Mouse (Mus musculus) CH12.LX (cell line): ENCODE results near the gene Tlk2.

Experiments used
- CHD1 ChIP-seq: IDR thresholded peaks from 2 replicates; pipeline ENCODE4 v1.6.1; 2012; ENCODE audit warnings: low read depth, low read length, improper control_type of control experiment, inconsistent platforms
- CTCF ChIP-seq, 2 experiments: IDR thresholded peaks in 1 of 2; conservative IDR thresholded peaks in 1 of 2; 2 replicates each; pipeline ENCODE4 v1.5.1; 2011 to 2012; ENCODE audit warnings: low read depth in 2 of 2, low read length in 2 of 2, improper control_type of control experiment in 1 of 2, inconsistent platforms in 1 of 2, mild to moderate bottlenecking in 1 of 2, moderate library complexity in 1 of 2
- EP300 ChIP-seq: IDR thresholded peaks from 2 replicates; pipeline ENCODE4 v1.6.1; 2011; ENCODE audit warnings: low read length, improper control_type of control experiment
- GABPA ChIP-seq: IDR thresholded peaks from 2 replicates; pipeline ENCODE4 v1.6.1; 2012; ENCODE audit warnings: low read depth, low read length, improper control_type of control experiment, inconsistent platforms; ENCODE audit not compliant: insufficient replicate concordance
- JUND ChIP-seq: conservative IDR thresholded peaks from 2 replicates; pipeline ENCODE4 v1.6.1; 2011; ENCODE audit warnings: low read depth, low read length, improper control_type of control experiment
- KAT2A ChIP-seq: IDR thresholded peaks from 2 replicates; pipeline ENCODE4 v1.6.1; 2012; ENCODE audit warnings: low read length, improper control_type of control experiment, inconsistent platforms; ENCODE audit not compliant: insufficient replicate concordance
- MYC ChIP-seq: IDR thresholded peaks from 2 replicates; pipeline ENCODE4 v1.6.1; 2011; ENCODE audit warnings: low read depth, mild to moderate bottlenecking, improper control_type of control experiment, low read length
- POLR2A ChIP-seq: IDR thresholded peaks from 2 replicates; pipeline ENCODE4 v1.6.1; 2011; ENCODE audit warnings: low read depth, mild to moderate bottlenecking, improper control_type of control experiment, low read length
- RAD21 ChIP-seq: IDR thresholded peaks from 2 replicates; pipeline ENCODE4 v1.6.1; 2011; ENCODE audit warnings: low read depth, mild to moderate bottlenecking, low read length, improper control_type of control experiment, moderate library complexity
- SMC3 ChIP-seq: IDR thresholded peaks from 2 replicates; pipeline ENCODE4 v1.6.1; 2011; ENCODE audit warnings: low read depth, low read length, improper control_type of control experiment
- UBTF ChIP-seq: IDR thresholded peaks from 2 replicates; pipeline ENCODE4 v1.6.1; 2012; ENCODE audit warnings: low read depth, mild to moderate bottlenecking, inconsistent platforms, low read length, improper control_type of control experiment, moderate library complexity
- ZMIZ1 ChIP-seq: IDR thresholded peaks from 2 replicates; pipeline ENCODE4 v1.6.1; 2012; ENCODE audit warnings: low read depth, mild to moderate bottlenecking, inconsistent platforms, low read length, improper control_type of control experiment

DNA sequence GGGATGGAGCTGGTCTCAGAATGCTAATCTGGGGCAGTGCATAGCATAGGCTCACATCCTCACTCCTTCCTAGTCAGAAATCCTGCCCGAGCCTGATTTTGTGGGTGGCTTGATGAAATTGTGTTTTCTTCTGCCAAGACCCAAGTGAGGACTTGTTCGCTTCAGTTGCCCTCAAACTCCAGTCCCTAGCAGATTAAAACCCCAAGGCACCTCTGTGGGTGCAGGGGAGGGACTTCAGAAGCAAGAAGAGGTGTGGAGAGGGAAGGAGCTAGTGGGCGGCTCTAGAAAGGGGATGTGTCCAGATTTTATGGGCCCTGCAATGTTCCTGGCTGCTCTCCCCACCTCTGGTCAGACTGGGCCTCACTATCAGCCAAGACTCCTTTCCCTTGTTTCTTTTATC lies 152.5 kb downstream of the Tlk2 start:
- TF ChIP-seq EP300 (no peak), CTCF (conservative IDR thresholded peaks at IDR 0.05 in 1 of 2, IDR thresholded peaks at IDR 0.05 in 1 of 2; ENCODE audit: low read depth in 2 of 2, low read length in 2 of 2) (no peak), UBTF (no peak), KAT2A (no peak), SMC3 (no peak), RAD21 (no peak), MYC (no peak), JUND (no peak), ZMIZ1 (no peak), POLR2A (no peak), GABPA (no peak), CHD1 (no peak)
